Mouse (Mus musculus) liver, adult (tissue): ENCODE measurements around the gene Psmd14.

Experiments
- GATA4 ChIP-seq: IDR thresholded peaks from 2 replicates; pipeline ENCODE4 v1.6.1; 2014; ENCODE audit warnings: mild to moderate bottlenecking, low read length; ENCODE audit not compliant: insufficient replicate concordance

Gene Psmd14

GRCm38 (mm10) chr2:61818197-61818596, 106.7 kb downstream of the Psmd14 start:
- TF ChIP-seq GATA4, result no peak

GRCm38 (mm10) chr2:61820203-61820602, 108.7 kb downstream of the Psmd14 start:
- TF ChIP-seq GATA4, result no peak

GRCm38 (mm10) chr2:61823426-61824140, 112.1 kb downstream of the Psmd14 start:
- TF ChIP-seq GATA4, result no peak

GRCm38 (mm10) chr2:61837243-61837806, 125.8 kb downstream of the Psmd14 start:
- TF ChIP-seq GATA4, result no peak
